Comparison of ENCODE assay signal across 15 mouse cellular contexts in the genomic region with DNA sequence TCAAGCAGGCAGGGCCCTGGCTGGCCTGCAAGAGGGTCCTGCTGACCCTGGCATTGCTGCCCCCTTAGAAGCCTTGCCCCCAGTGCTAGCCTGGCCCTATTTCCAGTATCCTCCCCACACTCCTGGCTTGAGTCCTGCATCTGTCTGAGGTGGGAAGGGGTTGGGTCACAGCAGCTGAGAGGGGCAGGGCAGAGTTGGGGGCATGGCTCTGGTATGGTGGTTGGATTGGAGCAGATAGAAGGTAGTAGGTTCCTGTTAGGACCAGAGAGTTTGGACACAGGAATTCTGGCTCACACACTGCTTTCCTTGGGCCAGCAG. TPM values are rescaled to one million over a fixed set of nuclear protein-coding genes. Genes with fewer than 3 reads are reported as not detected.
A peak's percentile ranks its signal among the peaks of the same experiment; 100 is the strongest.
DNase-seq lines count a peak whose midpoint lies in the region; ATAC-seq and TF ChIP-seq lines count a peak whose summit lies in the region.
"Had no signal": no experiment of that assay in that cellular context is flagged by ENCODE, and none has a peak within 500 bp of the region (broad histone marks: within the 10 kb centered on the region; RNA-seq: fewer than 3 reads in every experiment).

No protein-coding gene starts in this region.

- TF ChIP-seq CTCF in heart, adult 2 months (IDR thresholded peaks at IDR 0.05), result no peak
- no peak for TF ChIP-seq CTCF in heart, postnatal 0 days (IDR thresholded peaks at IDR 0.05; ENCODE audit: low read depth)

- no peak for ATAC-seq in embryonic facial prominence, embryonic 13.5 days (ENCODE audit: insufficient number of reproducible peaks, insufficient read depth, low FRiP score, low TSS enrichment, low read depth)
- peak; percentile 40 for ATAC-seq in heart, postnatal 0 days (ENCODE audit: insufficient read depth, low read depth)
- ATAC-seq in midbrain, embryonic 12.5 days (ENCODE audit: low FRiP score, low read depth), result peak; percentile 46
- ATAC-seq in megakaryocyte progenitor cell, adult 5-6 weeks (replicated peaks; ENCODE audit: poor library complexity), result no peak
- ATAC-seq: intestine, embryonic 16.5 days had no signal

- no peak overlapping the region for H3K4me3 ChIP-seq in heart, adult 2 months
- no peak overlapping the region for H3K4me3 ChIP-seq in embryonic facial prominence, embryonic 13.5 days
- H3K4me3 ChIP-seq in heart, postnatal 0 days (ENCODE audit: low read depth, low read length), result peak overlapping the region; percentile 46; the same call in 1 of the 2 replicates
- H3K4me3 ChIP-seq in midbrain, embryonic 12.5 days, result no peak overlapping the region

- no peaks in the 10 kb centered on the region for H3K9me3 ChIP-seq in embryonic facial prominence, embryonic 13.5 days
- no peaks in the 10 kb centered on the region for H3K9me3 ChIP-seq in heart, postnatal 0 days (replicated peaks; ENCODE audit: control insufficient read depth, low read length)
- H3K9me3 ChIP-seq in midbrain, embryonic 12.5 days, result no peaks in the 10 kb centered on the region

- 0 out of 2 replicates have a peak overlapping the region, but pooled peaks have one; percentile 26 for H3K9ac ChIP-seq in heart, adult 2 months (ENCODE audit: low read depth, low read length)
- no peak overlapping the region for H3K9ac ChIP-seq in embryonic facial prominence, embryonic 13.5 days
- H3K9ac ChIP-seq in heart, postnatal 0 days (replicated peaks; ENCODE audit: low read depth, low read length), result peak overlapping the region; percentile 67
- H3K9ac ChIP-seq in midbrain, embryonic 12.5 days (replicated peaks), result 0 out of 2 replicates have a peak overlapping the region, but pooled peaks have one; percentile 4

- no peaks in the 10 kb centered on the region for H3K79me2 ChIP-seq in heart, adult 2 months (replicated peaks; ENCODE audit: control insufficient read depth, insufficient read depth, low read length)

- DNase-seq in heart, adult 2 months, result peak in 1 of 2 experiments; percentile 47
- no peak for DNase-seq in heart, postnatal 36 days
- peak; percentile 30 for DNase-seq in heart, postnatal 0 days (ENCODE audit: low spot score)
- DNase-seq in left cerebral cortex, postnatal 25 days (ENCODE audit: low spot score in 2 of 2), result no peak
- DNase-seq in ovary, adult 18-20 months (ENCODE audit: low spot score), result no peak
- DNase-seq: adrenal gland, postnatal 14 days; cerebellum, adult 18-20 months; thymus, postnatal 4 days had no signal

- H3K36me3 ChIP-seq in heart, adult 2 months (ENCODE audit: control insufficient read depth, insufficient read depth, low read length), result no peaks in the 10 kb centered on the region
- H3K36me3 ChIP-seq in embryonic facial prominence, embryonic 13.5 days, result no peaks in the 10 kb centered on the region
- peaks cover 21% of the 10 kb centered on the region for H3K36me3 ChIP-seq in heart, postnatal 0 days (replicated peaks; ENCODE audit: control insufficient read depth, insufficient read depth, low read length)
- no peaks in the 10 kb centered on the region for H3K36me3 ChIP-seq in midbrain, embryonic 12.5 days

- TF ChIP-seq EP300 in heart, adult 2 months (IDR thresholded peaks at IDR 0.05; ENCODE audit: insufficient read depth, low read depth, low read length), result peak; percentile 89
- no peak for TF ChIP-seq EP300 in heart, postnatal 0 days (IDR thresholded peaks at IDR 0.05; ENCODE audit: low read depth)

- intact Hi-C loops in heart, adult 2 months (cut with DNase I), result no loop called here
- intact Hi-C loops in heart, postnatal 36 days (cut with DNase I), result no loop called here
- intact Hi-C loops in left cerebral cortex, postnatal 25 days (cut with DNase I), result no loop called here

- no peaks in the 10 kb centered on the region for H3K27me3 ChIP-seq in heart, adult 2 months (ENCODE audit: control insufficient read depth, insufficient read depth, low read length)
- H3K27me3 ChIP-seq in embryonic facial prominence, embryonic 13.5 days, result no peaks in the 10 kb centered on the region
- H3K27me3 ChIP-seq in heart, postnatal 0 days (ENCODE audit: control insufficient read depth, insufficient read depth, low read length), result no peaks in the 10 kb centered on the region
- H3K27me3 ChIP-seq in midbrain, embryonic 12.5 days, result peaks cover 4% of the 10 kb centered on the region; the same call in 1 of the 2 replicates

- H3K4me2 ChIP-seq in embryonic facial prominence, embryonic 13.5 days, result no peak overlapping the region
- peak overlapping the region; percentile 62 for H3K4me2 ChIP-seq in heart, postnatal 0 days (ENCODE audit: low read depth, low read length)
- H3K4me2 ChIP-seq in midbrain, embryonic 12.5 days (replicated peaks), result peak overlapping the region; percentile 28; the same call in 1 of the 2 replicates

- peak overlapping the region; percentile 53 for H3K27ac ChIP-seq in heart, adult 2 months
- H3K27ac ChIP-seq in embryonic facial prominence, embryonic 13.5 days, result 0 out of 2 replicates have a peak overlapping the region, but pooled peaks have one; percentile 22
- peak overlapping the region; percentile 99 for H3K27ac ChIP-seq in heart, postnatal 0 days (ENCODE audit: low read depth)
- H3K27ac ChIP-seq in midbrain, embryonic 12.5 days (replicated peaks), result peak overlapping the region; percentile 92

- H3K4me1 ChIP-seq in heart, adult 2 months (ENCODE audit: control insufficient read depth, insufficient read depth, low read length), result no peaks in the 10 kb centered on the region; the same call in 1 of the 2 replicates
- H3K4me1 ChIP-seq in embryonic facial prominence, embryonic 13.5 days, result peaks cover 25% of the 10 kb centered on the region
- H3K4me1 ChIP-seq in heart, postnatal 0 days (ENCODE audit: control insufficient read depth, insufficient read depth), result peaks cover 19% of the 10 kb centered on the region; the same call in 1 of the 2 replicates
- H3K4me1 ChIP-seq in midbrain, embryonic 12.5 days, result peaks cover 37% of the 10 kb centered on the region

- TF ChIP-seq POLR2A in heart, adult 2 months (IDR thresholded peaks at IDR 0.05; ENCODE audit: insufficient read depth, low read depth, low read length), result peak; percentile 84

RNA-seq across cellular contexts. Expression of a gene that starts 0.4 kb away (rescaled TPM):
- total RNA-seq in heart, adult 2 months (2021), result 1,000 to 10,000 TPM; 1,935 to 2,240 TPM
- 19.8 and 29.5 TPM in 2 replicates for polyA plus RNA-seq in heart, adult 2 months (2012; rRNA removed)
- 1,000 to 10,000 TPM; 2,242 to 2,437 TPM for total RNA-seq in heart, postnatal 36 days (2021)
- 3.3 and 10.8 TPM in 2 replicates for polyA plus RNA-seq in embryonic facial prominence, embryonic 13.5 days (2015; fragmentation: Nextera tagmentation; extraction: Ambion mirVana)
- 4,273 and 4,731 TPM in 2 replicates for total RNA-seq in heart, postnatal 0 days (2014; rRNA removed; ENCODE audit: low replicate concordance)
- polyA plus RNA-seq in heart, postnatal 0 days (2015; fragmentation: Nextera tagmentation; extraction: Ambion mirVana), result 1,026 and 1,537 TPM in 2 replicates
- polyA plus RNA-seq in midbrain, embryonic 12.5 days (2016; fragmentation: Nextera tagmentation; extraction: Ambion mirVana), result 2.3 and 4.1 TPM in 2 replicates
- 10 to 100 TPM; 18.0 to 19.6 TPM for total RNA-seq in left cerebral cortex, postnatal 25 days (2021)
- total RNA-seq in megakaryocyte progenitor cell, adult 5-6 weeks (2015), result not detected in 2 replicates
- not detected in 2 replicates for total RNA-seq in megakaryocyte progenitor cell, adult 5-6 weeks (2017)
- total RNA-seq: megakaryocyte, adult 5-6 weeks had no signal
- polyA plus RNA-seq: liver, adult 2 months had no signal

RNA-seq across cellular contexts. Expression of a gene that starts 18.1 kb away (rescaled TPM):
- not detected for total RNA-seq in heart, adult 2 months (2021)
- polyA plus RNA-seq in heart, adult 2 months (2012; rRNA removed), result not detected in 2 replicates
- total RNA-seq in heart, postnatal 36 days (2021), result not detected
- not detected in 2 replicates for polyA plus RNA-seq in embryonic facial prominence, embryonic 13.5 days (2015; fragmentation: Nextera tagmentation; extraction: Ambion mirVana)
- not detected in 2 replicates for total RNA-seq in heart, postnatal 0 days (2014; rRNA removed; ENCODE audit: low replicate concordance)
- not detected in 2 replicates for polyA plus RNA-seq in heart, postnatal 0 days (2015; fragmentation: Nextera tagmentation; extraction: Ambion mirVana)
- polyA plus RNA-seq in midbrain, embryonic 12.5 days (2016; fragmentation: Nextera tagmentation; extraction: Ambion mirVana), result not detected in 2 replicates
- not detected for total RNA-seq in left cerebral cortex, postnatal 25 days (2021)
- total RNA-seq in megakaryocyte progenitor cell, adult 5-6 weeks (2015), result not detected in 2 replicates
- total RNA-seq in megakaryocyte progenitor cell, adult 5-6 weeks (2017), result not detected in 2 replicates
- total RNA-seq: adrenal gland, postnatal 14 days; gastrocnemius, adult 8-10 months; liver, adult 2 months; megakaryocyte, adult 5-6 weeks had no signal
- polyA plus RNA-seq: intestine, embryonic 16.5 days; liver, adult 2 months had no signal

RNA-seq across cellular contexts. Expression of a gene that starts 20.4 kb away (rescaled TPM):
- total RNA-seq in heart, adult 2 months (2021), result 10 to 100 TPM; 25.9 to 28.9 TPM
- 10.1 and 19.6 TPM in 2 replicates for polyA plus RNA-seq in heart, adult 2 months (2012; rRNA removed)
- 10 to 100 TPM; 25.6 to 29.3 TPM for total RNA-seq in heart, postnatal 36 days (2021)
- polyA plus RNA-seq in embryonic facial prominence, embryonic 13.5 days (2015; fragmentation: Nextera tagmentation; extraction: Ambion mirVana), result 82.4 and 84.5 TPM in 2 replicates
- 20.2 and 50.1 TPM in 2 replicates for total RNA-seq in heart, postnatal 0 days (2014; rRNA removed; ENCODE audit: low replicate concordance)
- polyA plus RNA-seq in heart, postnatal 0 days (2015; fragmentation: Nextera tagmentation; extraction: Ambion mirVana), result 50.0 and 50.9 TPM in 2 replicates
- 65.7 and 69.6 TPM in 2 replicates for polyA plus RNA-seq in midbrain, embryonic 12.5 days (2016; fragmentation: Nextera tagmentation; extraction: Ambion mirVana)
- total RNA-seq in left cerebral cortex, postnatal 25 days (2021), result 10 to 100 TPM; 23.0 to 26.4 TPM
- total RNA-seq in megakaryocyte progenitor cell, adult 5-6 weeks (2015), result 57.0 and 72.1 TPM in 2 replicates
- 58.4 and 63.3 TPM in 2 replicates for total RNA-seq in megakaryocyte progenitor cell, adult 5-6 weeks (2017)

RNA-seq across cellular contexts. Expression of a gene that starts 28.1 kb away (rescaled TPM):
- over 10,000 TPM; 19,033 to 21,149 TPM for total RNA-seq in heart, adult 2 months (2021)
- polyA plus RNA-seq in heart, adult 2 months (2012; rRNA removed), result 6,249 and 7,266 TPM in 2 replicates
- total RNA-seq in heart, postnatal 36 days (2021), result over 10,000 TPM; 23,066 to 24,862 TPM
- 0.74 and 4.9 TPM in 2 replicates for polyA plus RNA-seq in embryonic facial prominence, embryonic 13.5 days (2015; fragmentation: Nextera tagmentation; extraction: Ambion mirVana)
- total RNA-seq in heart, postnatal 0 days (2014; rRNA removed; ENCODE audit: low replicate concordance), result 3,860 and 3,976 TPM in 2 replicates
- 8,242 and 9,737 TPM in 2 replicates for polyA plus RNA-seq in heart, postnatal 0 days (2015; fragmentation: Nextera tagmentation; extraction: Ambion mirVana)
- polyA plus RNA-seq in midbrain, embryonic 12.5 days (2016; fragmentation: Nextera tagmentation; extraction: Ambion mirVana), result 0.99 and 1.1 TPM in 2 replicates
- 1 to 10 TPM; 5.4 to 8.7 TPM for total RNA-seq in left cerebral cortex, postnatal 25 days (2021)
- total RNA-seq in megakaryocyte progenitor cell, adult 5-6 weeks (2015), result not detected in 2 replicates
- total RNA-seq in megakaryocyte progenitor cell, adult 5-6 weeks (2017), result not detected in 2 replicates
- total RNA-seq: liver, adult 2 months; megakaryocyte, adult 5-6 weeks had no signal

RNA-seq across cellular contexts. Expression of a gene that starts 58.8 kb away (rescaled TPM):
- under 1 TPM in 1 of 2 experiments, not detected in 1; 0.30 TPM for total RNA-seq in heart, adult 2 months (2021)
- 1.8 and 2.9 TPM in 2 replicates for polyA plus RNA-seq in heart, adult 2 months (2012; rRNA removed)
- total RNA-seq in heart, postnatal 36 days (2021), result under 1 TPM in 1 of 2 experiments, not detected in 1; 0.46 TPM
- 8.3 and 14.1 TPM in 2 replicates for polyA plus RNA-seq in embryonic facial prominence, embryonic 13.5 days (2015; fragmentation: Nextera tagmentation; extraction: Ambion mirVana)
- 3.1 and 8.1 TPM in 2 replicates for total RNA-seq in heart, postnatal 0 days (2014; rRNA removed; ENCODE audit: low replicate concordance)
- 0.34 and 0.85 TPM in 2 replicates for polyA plus RNA-seq in heart, postnatal 0 days (2015; fragmentation: Nextera tagmentation; extraction: Ambion mirVana)
- 1.2 and 2.2 TPM in 2 replicates for polyA plus RNA-seq in midbrain, embryonic 12.5 days (2016; fragmentation: Nextera tagmentation; extraction: Ambion mirVana)
- total RNA-seq in left cerebral cortex, postnatal 25 days (2021), result 10 to 100 TPM; 48.1 to 63.0 TPM
- not detected in 2 replicates for total RNA-seq in megakaryocyte progenitor cell, adult 5-6 weeks (2015)
- total RNA-seq in megakaryocyte progenitor cell, adult 5-6 weeks (2017), result not detected in 2 replicates
- total RNA-seq: gastrocnemius, adult 8-10 months; liver, adult 2 months; megakaryocyte, adult 5-6 weeks had no signal
- polyA plus RNA-seq: liver, adult 2 months had no signal

Comparison
In these comparisons a context has a peak if more than half of its experiments do, and no peak if none do; other contexts are left out.
1. H3K27ac ChIP-seq: peak in every context shown above with its lines; median percentile 99 in heart, postnatal 0 days; 92 in midbrain, embryonic 12.5 days; 53 in heart, adult 2 months; 22 in embryonic facial prominence, embryonic 13.5 days.
2. ATAC-seq: peak in heart, postnatal 0 days (single experiment) and midbrain, embryonic 12.5 days (single experiment); none in embryonic facial prominence, embryonic 13.5 days (single experiment) and megakaryocyte progenitor cell, adult 5-6 weeks (single experiment).
3. RNA of a gene that starts 0.4 kb away (total RNA-seq): 4,273 to 4,731 TPM in heart, postnatal 0 days, 2,242 to 2,437 TPM in heart, postnatal 36 days and 1,935 to 2,240 TPM in heart, adult 2 months; 18.0 to 19.6 TPM in left cerebral cortex, postnatal 25 days and not detected in megakaryocyte progenitor cell, adult 5-6 weeks; every median in the first group is over 10 times any median in the second.